Mouse (Mus musculus) CD4-positive, CD25-positive, alpha-beta regulatory T cell, adult 4 months (primary cell): ENCODE measurements at regions not wholly inside any gene's neighbourhood (a gene's known extent, or its start where the extent isn't known, plus 50 kb on each side); places are given as distances from the start of the nearest gene placed in this dataset.

ENCODE experiments used
- ATAC-seq: one replicate; pipeline ENCODE4 v1.8.0; 2017

GRCm38 (mm10) chr5:114512756-114513155, 55.1 kb upstream of the Fam222a start:
- ATAC-seq: peak; percentile 88

DNA sequence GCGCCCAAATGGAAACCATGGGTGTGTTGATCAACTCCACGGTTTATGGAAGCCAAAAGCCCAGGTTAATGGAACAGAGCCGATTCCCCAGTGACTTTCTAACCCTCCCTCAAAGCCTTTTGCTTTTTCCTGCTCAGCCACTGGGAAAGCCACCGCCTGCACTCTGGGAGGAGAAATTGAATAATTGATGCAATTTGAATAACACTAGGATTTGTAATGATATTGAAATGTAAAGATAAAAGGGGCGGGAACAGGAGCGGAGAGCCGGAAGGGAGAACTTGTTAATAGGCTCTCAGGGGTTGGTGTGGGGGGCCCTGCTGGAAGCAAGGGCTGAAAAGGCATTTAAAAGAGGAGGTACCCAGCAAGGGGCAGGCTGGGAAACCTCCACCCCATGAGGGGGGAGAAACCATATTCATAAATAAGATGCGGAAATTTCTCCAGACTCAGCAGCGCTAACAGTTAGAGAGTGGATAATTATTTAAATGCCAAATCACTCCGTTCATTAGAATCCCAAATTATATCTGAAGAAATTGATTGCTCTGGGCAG, 53.8 kb upstream of the Fam222a start:
- no peak for ATAC-seq

DNA sequence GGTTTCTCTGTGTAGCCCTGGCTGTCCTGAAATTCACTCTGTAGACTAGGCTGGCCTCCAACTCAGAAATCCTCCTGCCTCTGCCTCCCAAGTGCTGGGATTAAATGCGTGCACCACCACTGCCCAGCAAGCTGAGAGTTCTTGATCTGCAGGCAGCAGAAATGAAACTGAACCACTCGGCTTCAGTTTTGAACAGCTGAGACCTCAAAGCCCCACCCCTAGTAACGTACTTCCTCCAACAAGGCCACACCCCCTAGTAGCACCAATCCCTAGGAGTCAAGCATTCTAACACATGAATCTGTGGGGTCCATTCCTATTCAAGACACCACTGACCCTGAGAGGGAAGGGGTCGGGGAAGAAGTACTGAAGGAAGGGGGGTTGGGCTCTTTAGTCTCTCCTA, 50.8 kb upstream of the Fam222a start:
- ATAC-seq: no peak

DNA sequence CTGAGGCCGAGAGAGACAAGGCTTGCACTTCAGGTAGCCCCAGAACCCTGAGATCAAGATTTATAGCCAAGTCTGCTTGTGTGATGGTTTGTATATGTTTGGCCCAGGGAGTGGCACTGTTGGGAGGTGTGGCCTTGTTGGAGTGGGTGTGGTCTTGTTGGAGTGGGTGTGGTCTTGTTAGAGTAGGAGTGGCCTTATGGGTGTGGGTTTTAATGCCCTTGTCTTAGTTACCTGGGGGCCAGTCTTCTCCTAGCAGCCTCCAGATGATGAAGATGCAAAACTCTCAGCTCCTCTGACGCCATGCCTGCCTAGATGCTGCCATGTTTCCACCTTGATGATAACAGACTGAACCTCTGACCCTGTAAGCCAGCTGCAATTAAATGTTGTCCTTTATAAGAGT, 49.8 kb upstream of the Fam222a start:
- ATAC-seq: no peak
